In the genomic region with DNA sequence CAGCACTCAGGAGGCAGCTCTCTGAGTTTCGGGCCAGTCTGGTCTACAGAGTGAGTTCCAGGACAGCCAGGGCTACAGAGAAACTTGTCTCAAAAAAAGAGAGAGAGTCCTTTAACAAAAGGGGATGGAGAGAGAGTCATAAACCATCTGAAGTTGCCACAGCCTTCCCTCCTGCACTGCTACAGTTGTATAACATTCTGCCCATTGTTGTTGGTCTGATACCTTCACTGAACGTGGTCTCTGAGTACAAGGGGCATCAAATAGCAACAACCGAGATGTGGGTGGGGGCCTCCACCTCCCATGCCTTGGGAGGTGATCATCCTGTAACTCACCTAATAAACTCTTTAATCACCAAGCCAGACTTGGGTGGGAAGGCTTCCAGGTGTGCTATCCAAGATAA, we compare ENCODE assay signal across 25 mouse cellular contexts. TPM values are rescaled to one million over a fixed set of nuclear protein-coding genes. Genes with fewer than 3 reads are reported as not detected.
DNase-seq lines count a peak whose midpoint lies in the region; ATAC-seq and TF ChIP-seq lines count a peak whose summit lies in the region.
"Had no signal": no experiment of that assay in that cellular context is flagged by ENCODE, and none has a peak within 500 bp of the region (broad histone marks: within the 10 kb centered on the region; RNA-seq: fewer than 3 reads in every experiment).

No protein-coding gene starts in this region.

- no peaks in the 10 kb centered on the region for H3K27me3 ChIP-seq in midbrain, embryonic 11.5 days (ENCODE audit: control insufficient read depth, insufficient read depth, low read length)
- H3K27me3 ChIP-seq in midbrain, embryonic 13.5 days = no peaks in the 10 kb centered on the region
- H3K27me3 ChIP-seq in stomach, postnatal 0 days (ENCODE audit: control insufficient read depth, insufficient read depth, low read length) = no peaks in the 10 kb centered on the region
- H3K27me3 ChIP-seq: embryonic facial prominence, embryonic 13.5 days; embryonic facial prominence, embryonic 15.5 days had no signal

- no peaks in the 10 kb centered on the region for H3K9me3 ChIP-seq in midbrain, embryonic 11.5 days (ENCODE audit: control insufficient read depth, low read length)
- no peaks in the 10 kb centered on the region for H3K9me3 ChIP-seq in midbrain, embryonic 13.5 days
- no peaks in the 10 kb centered on the region for H3K9me3 ChIP-seq in stomach, postnatal 0 days (ENCODE audit: control insufficient read depth, low read length)
- H3K9me3 ChIP-seq: embryonic facial prominence, embryonic 13.5 days; embryonic facial prominence, embryonic 15.5 days; forebrain, embryonic 10.5 days had no signal

- peak; percentile 60 for DNase-seq in heart, adult 11 months
- no peak for DNase-seq in heart, adult 9 months (ENCODE audit: low spot score in 2 of 2)
- peak; percentile 60 for DNase-seq in midbrain, embryonic 11.5 days (ENCODE audit: low spot score, missing footprints)
- peak; percentile 10 for DNase-seq in stomach, postnatal 0 days (ENCODE audit: low spot score)
- no peak for DNase-seq in thymus, postnatal 14 days
- DNase-seq: adrenal gland, adult 2 months; adrenal gland, postnatal 10 days; adrenal gland, postnatal 25 days; cerebellum, adult 11 months; cerebellum, adult 18-20 months; cerebellum, adult 8-10 months; cerebellum, adult 9-11 months; cerebellum, postnatal 14 days; cerebellum, postnatal 36 days; embryo, embryonic 11 days had no signal

- H3K4me1 ChIP-seq in midbrain, embryonic 11.5 days (ENCODE audit: control insufficient read depth, insufficient read depth, low read length) = no peaks in the 10 kb centered on the region
- peaks cover 2% of the 10 kb centered on the region for H3K4me1 ChIP-seq in midbrain, embryonic 13.5 days (replicated peaks)
- no peaks in the 10 kb centered on the region for H3K4me1 ChIP-seq in stomach, postnatal 0 days (replicated peaks; ENCODE audit: control insufficient read depth, insufficient read depth)
- H3K4me1 ChIP-seq: embryonic facial prominence, embryonic 13.5 days had no signal

- ATAC-seq in midbrain, embryonic 11.5 days (ENCODE audit: low FRiP score) = no peak
- ATAC-seq in midbrain, embryonic 13.5 days = no peak
- no peak for ATAC-seq in stomach, postnatal 0 days (ENCODE audit: low FRiP score, low TSS enrichment)
- ATAC-seq: forebrain, embryonic 14.5 days; forebrain, embryonic 16.5 days had no signal

- H3K4me2 ChIP-seq in midbrain, embryonic 11.5 days = no peak overlapping the region
- no peak overlapping the region for H3K4me2 ChIP-seq in midbrain, embryonic 13.5 days (replicated peaks)
- no peak overlapping the region for H3K4me2 ChIP-seq in stomach, postnatal 0 days (replicated peaks; ENCODE audit: low read depth)
- H3K4me2 ChIP-seq: embryonic facial prominence, embryonic 13.5 days; embryonic facial prominence, embryonic 15.5 days had no signal

- H3K4me3 ChIP-seq in midbrain, embryonic 11.5 days (ENCODE audit: low read depth, low read length) = no peak overlapping the region
- no peak overlapping the region for H3K4me3 ChIP-seq in midbrain, embryonic 13.5 days (replicated peaks)
- no peak overlapping the region for H3K4me3 ChIP-seq in stomach, postnatal 0 days (ENCODE audit: low read depth, low read length)
- H3K4me3 ChIP-seq: embryonic facial prominence, embryonic 13.5 days; embryonic facial prominence, embryonic 15.5 days; erythroblast, embryonic 14.5 days; forebrain, embryonic 10.5 days had no signal

- H3K9ac ChIP-seq in midbrain, embryonic 11.5 days (ENCODE audit: low read length) = no peak overlapping the region
- no peak overlapping the region for H3K9ac ChIP-seq in midbrain, embryonic 13.5 days (replicated peaks)
- H3K9ac ChIP-seq in stomach, postnatal 0 days (ENCODE audit: low read length) = no peak overlapping the region
- H3K9ac ChIP-seq: embryonic facial prominence, embryonic 13.5 days; embryonic facial prominence, embryonic 15.5 days had no signal

- TF ChIP-seq EP300 in stomach, postnatal 0 days (optimal IDR thresholded peaks at IDR 0.05) = no peak

- 81% methylated on average over 3 of the region's 3 CpGs for WGBS in midbrain, embryonic 11.5 days
- 75% methylated on average over 3 of the region's 3 CpGs for WGBS in midbrain, embryonic 13.5 days
- 70% methylated on average over 3 of the region's 3 CpGs for WGBS in stomach, postnatal 0 days

- H3K36me3 ChIP-seq in midbrain, embryonic 11.5 days (ENCODE audit: control insufficient read depth, insufficient read depth, low read length) = no peaks in the 10 kb centered on the region
- no peaks in the 10 kb centered on the region for H3K36me3 ChIP-seq in midbrain, embryonic 13.5 days
- no peaks in the 10 kb centered on the region for H3K36me3 ChIP-seq in stomach, postnatal 0 days (ENCODE audit: control insufficient read depth, insufficient read depth, low read length)
- H3K36me3 ChIP-seq: embryonic facial prominence, embryonic 13.5 days; embryonic facial prominence, embryonic 15.5 days; forebrain, embryonic 10.5 days had no signal

- no peak for TF ChIP-seq CTCF in stomach, postnatal 0 days (IDR thresholded peaks at IDR 0.05; ENCODE audit: low read depth)

- no peak overlapping the region for H3K27ac ChIP-seq in midbrain, embryonic 11.5 days (ENCODE audit: low read depth, low read length)
- H3K27ac ChIP-seq in midbrain, embryonic 13.5 days = no peak overlapping the region
- no peak overlapping the region for H3K27ac ChIP-seq in stomach, postnatal 0 days (replicated peaks)
- H3K27ac ChIP-seq: embryonic facial prominence, embryonic 13.5 days; embryonic facial prominence, embryonic 15.5 days; forebrain, embryonic 10.5 days had no signal

RNA-seq across cellular contexts. Expression of a gene that starts 3.7 kb away (rescaled TPM):
- not detected in 2 replicates for polyA plus RNA-seq in midbrain, embryonic 11.5 days (2014; fragmentation: Nextera tagmentation; extraction: Ambion mirVana)
- not detected in 2 replicates for polyA plus RNA-seq in midbrain, embryonic 13.5 days (2015; fragmentation: Nextera tagmentation; extraction: Ambion mirVana)
- 13.5 and 15.8 TPM in 2 replicates for polyA plus RNA-seq in stomach, postnatal 0 days (2015; fragmentation: Nextera tagmentation; extraction: Ambion mirVana)
- polyA plus RNA-seq: brain, embryonic 14.5 days; C2C12; embryonic facial prominence, embryonic 11.5 days; erythroblast, embryonic 14.5 days; forebrain, embryonic 10.5 days; forebrain, embryonic 14.5 days; forebrain, embryonic 16.5 days had no signal

RNA-seq across cellular contexts. Expression of a gene that starts 4.4 kb away (rescaled TPM):
- polyA plus RNA-seq in midbrain, embryonic 11.5 days (2014; fragmentation: Nextera tagmentation; extraction: Ambion mirVana) = 131 and 137 TPM in 2 replicates
- 168 and 174 TPM in 2 replicates for polyA plus RNA-seq in midbrain, embryonic 13.5 days (2015; fragmentation: Nextera tagmentation; extraction: Ambion mirVana)
- 87.0 and 88.6 TPM in 2 replicates for polyA plus RNA-seq in stomach, postnatal 0 days (2015; fragmentation: Nextera tagmentation; extraction: Ambion mirVana)

RNA-seq across cellular contexts. Expression of a gene that starts 11.5 kb away (rescaled TPM):
- polyA plus RNA-seq in midbrain, embryonic 11.5 days (2014; fragmentation: Nextera tagmentation; extraction: Ambion mirVana) = 34.1 and 36.4 TPM in 2 replicates
- 40.2 and 45.5 TPM in 2 replicates for polyA plus RNA-seq in midbrain, embryonic 13.5 days (2015; fragmentation: Nextera tagmentation; extraction: Ambion mirVana)
- polyA plus RNA-seq in stomach, postnatal 0 days (2015; fragmentation: Nextera tagmentation; extraction: Ambion mirVana) = 28.7 and 32.5 TPM in 2 replicates

RNA-seq across cellular contexts. Expression of a gene that starts 14.2 kb away (rescaled TPM):
- polyA plus RNA-seq in midbrain, embryonic 11.5 days (2014; fragmentation: Nextera tagmentation; extraction: Ambion mirVana) = 0.97 TPM in 1 of 2 replicates, not detected in the other
- 0.64 TPM in 1 of 2 replicates, not detected in the other for polyA plus RNA-seq in midbrain, embryonic 13.5 days (2015; fragmentation: Nextera tagmentation; extraction: Ambion mirVana)
- not detected in 2 replicates for polyA plus RNA-seq in stomach, postnatal 0 days (2015; fragmentation: Nextera tagmentation; extraction: Ambion mirVana)
- polyA plus RNA-seq: embryonic facial prominence, embryonic 11.5 days; embryonic facial prominence, embryonic 13.5 days; embryonic facial prominence, embryonic 15.5 days; erythroblast, embryonic 14.5 days had no signal

RNA-seq across cellular contexts. Expression of a gene that starts 25.4 kb away (rescaled TPM):
- polyA plus RNA-seq in midbrain, embryonic 11.5 days (2014; fragmentation: Nextera tagmentation; extraction: Ambion mirVana) = 70.5 and 76.0 TPM in 2 replicates
- 68.0 and 74.8 TPM in 2 replicates for polyA plus RNA-seq in midbrain, embryonic 13.5 days (2015; fragmentation: Nextera tagmentation; extraction: Ambion mirVana)
- polyA plus RNA-seq in stomach, postnatal 0 days (2015; fragmentation: Nextera tagmentation; extraction: Ambion mirVana) = 36.9 and 37.3 TPM in 2 replicates

Comparison
In these comparisons a context has a peak if more than half of its experiments do, and no peak if none do; other contexts are left out.
1. DNase-seq: peak in heart, adult 11 months (single experiment), midbrain, embryonic 11.5 days (single experiment) and stomach, postnatal 0 days (single experiment); none in heart, adult 9 months (0 of 2) and thymus, postnatal 14 days (single experiment).
2. RNA of a gene that starts 3.7 kb away (polyA plus RNA-seq): 13.5 to 15.8 TPM in stomach, postnatal 0 days; not detected in midbrain, embryonic 11.5 days and not detected in midbrain, embryonic 13.5 days; every median in the first group is over 10 times any median in the second.